Mouse (Mus musculus) frontal cortex, postnatal 36 days (tissue): Measurements from ENCODE around the gene Madcam1.

Source experiments
- DNase-seq, 2 experiments: peaks; one replicate each; pipeline ENCODE4 v3.0.0; 2022; ENCODE audit warnings: low spot score in 2 of 2

Gene Madcam1

DNA sequence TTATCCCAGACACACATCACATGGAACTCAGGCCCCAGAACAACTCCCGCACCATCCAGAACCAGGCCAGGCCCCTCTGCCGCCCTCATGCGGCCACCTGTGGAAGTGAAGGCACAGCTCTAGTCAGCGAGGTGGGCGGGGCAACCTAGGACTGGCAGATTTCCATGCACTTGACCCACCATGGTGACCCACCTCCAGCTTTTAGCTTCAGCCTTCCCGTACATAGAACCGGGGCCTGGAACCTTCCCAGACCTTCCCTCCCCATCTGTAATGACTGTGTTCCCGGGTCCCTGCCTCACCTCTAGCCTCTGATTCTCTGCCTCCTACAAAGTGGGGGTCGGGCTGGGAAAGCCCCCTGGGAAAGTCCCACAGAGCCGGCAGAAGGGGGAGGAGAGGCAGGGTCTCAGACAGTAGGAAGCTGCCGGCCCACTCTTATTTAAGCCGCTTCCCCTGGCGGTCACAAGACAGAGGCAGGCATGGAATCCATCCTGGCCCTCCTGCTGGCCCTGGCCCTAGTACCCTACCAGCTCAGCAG is at the start of gene Madcam1:
Gene Madcam1, plus strand, starts transcription at position 429 of the 535 bp plus-strand sequence.
- DNase-seq, result peak; percentile 53 to 66

DNA sequence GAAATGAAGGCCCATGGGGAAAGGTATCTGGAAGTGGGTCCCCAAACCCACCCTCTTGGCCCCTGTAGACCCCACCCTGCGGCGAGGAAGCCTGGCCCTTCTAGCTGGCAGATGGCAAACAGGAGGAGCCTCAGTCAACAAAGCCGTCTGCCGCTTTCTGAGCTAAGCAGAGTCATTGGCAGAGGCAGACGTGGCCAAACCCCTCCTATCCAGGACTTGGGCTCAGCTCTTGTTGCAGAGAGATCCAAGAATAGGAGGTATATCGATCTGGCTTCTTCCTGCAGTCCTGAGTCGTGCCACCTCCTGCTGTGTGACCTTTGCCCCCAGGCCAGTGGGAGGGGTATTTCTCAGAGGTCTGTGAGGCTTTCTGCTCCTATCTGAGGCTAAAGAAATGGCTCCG is 48.5 kb upstream of the Madcam1 start:
- no peak for DNase-seq

DNA sequence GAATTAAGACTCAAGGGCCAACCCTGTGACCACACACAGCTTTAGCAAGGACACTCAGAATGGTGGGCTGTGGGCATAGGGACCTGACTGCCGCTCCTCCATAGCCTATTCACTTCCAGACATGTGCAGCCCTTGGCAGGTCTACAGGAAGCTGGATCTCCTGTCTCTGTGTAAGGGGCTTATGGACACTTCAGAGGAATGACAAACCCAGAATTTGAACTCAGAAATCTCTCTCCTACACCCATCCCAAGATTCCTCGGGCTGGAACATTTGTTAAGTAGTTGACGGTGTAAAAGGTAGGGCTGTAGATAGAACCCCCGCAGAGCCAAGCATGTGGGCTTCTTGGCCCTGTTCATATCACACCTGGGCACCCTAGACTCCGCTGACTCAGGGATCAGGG is 48.0 kb upstream of the Madcam1 start:
- no peak for DNase-seq

DNA sequence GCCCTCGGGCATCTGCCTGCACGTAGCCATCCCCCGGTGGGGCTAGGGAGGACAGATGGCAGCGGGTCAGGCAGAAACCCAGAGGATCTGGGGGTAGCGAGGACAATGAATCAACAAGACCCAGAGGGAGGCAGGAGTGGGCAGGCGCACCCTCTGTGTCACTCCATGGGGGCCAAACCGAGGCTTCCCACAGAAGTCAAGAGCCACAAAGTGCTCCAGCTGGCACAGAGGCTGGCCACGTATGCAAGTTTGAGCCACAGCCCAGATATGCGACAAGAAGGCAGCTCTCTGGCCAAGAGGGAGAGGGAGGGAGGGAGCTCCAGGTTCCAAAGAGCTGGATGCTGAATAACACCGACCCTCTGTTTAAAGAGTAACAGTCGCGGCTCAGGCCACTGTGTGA is 40.4 kb upstream of the Madcam1 start:
- DNase-seq, result no peak

DNA sequence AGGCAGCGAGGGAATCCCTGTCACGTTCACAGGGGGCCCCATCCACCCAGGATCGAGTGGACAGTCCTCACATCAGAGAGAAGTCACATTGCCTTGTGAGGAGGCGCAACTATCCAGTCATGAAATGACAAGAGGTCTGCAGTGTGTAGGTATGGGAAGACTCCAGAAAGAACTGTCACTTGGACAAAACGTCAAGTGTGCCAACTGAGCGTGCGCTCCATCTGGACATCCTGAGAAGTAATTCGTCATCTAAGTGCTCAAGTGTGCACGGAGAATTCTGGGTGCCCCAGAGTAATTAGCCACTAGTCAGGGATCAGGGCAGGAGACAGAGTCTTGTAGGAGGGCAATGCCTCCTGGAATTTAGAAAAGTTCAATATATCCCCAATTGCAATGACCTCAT is 39.0 kb upstream of the Madcam1 start:
- DNase-seq, result no peak

DNA sequence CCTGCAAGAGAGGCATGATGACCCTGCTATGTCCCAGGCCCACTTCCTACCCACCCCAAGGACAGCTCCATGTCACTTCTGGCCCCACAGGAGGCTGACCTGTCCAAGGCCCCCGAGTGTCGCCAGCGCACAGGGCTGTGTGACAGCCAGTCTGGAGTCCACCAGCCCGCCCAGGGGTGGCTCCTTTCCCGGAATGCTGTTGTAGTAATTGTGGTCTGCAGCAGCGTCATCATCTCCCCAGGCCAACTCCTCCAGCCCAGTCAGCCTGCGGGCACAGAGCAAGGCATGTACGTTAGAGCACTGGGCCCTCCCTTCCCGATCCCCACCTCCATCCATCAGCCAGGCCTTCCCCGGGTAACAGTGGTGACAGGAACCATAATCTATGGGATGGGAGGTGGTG is 38.2 kb upstream of the Madcam1 start:
- DNase-seq, result no peak

DNA sequence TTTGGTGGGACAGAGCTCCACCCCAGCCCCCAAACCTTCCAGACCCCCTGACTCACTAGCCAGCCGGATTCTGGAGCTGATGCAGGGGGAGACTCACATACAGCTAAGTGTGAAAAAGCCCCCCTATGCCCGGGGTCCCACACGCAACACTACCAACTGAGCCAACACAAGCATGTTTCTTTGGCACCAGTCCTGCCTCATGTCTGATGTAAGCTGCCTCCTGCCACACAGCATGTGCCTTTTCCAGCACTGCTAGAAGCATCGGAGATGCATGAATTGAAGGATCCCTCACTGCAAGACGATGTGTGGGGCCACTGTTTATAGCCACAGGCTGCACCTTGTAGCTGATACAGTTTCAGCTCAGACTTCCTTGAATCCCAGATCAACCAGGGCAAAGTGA is 36.0 kb upstream of the Madcam1 start:
- DNase-seq, result no peak

DNA sequence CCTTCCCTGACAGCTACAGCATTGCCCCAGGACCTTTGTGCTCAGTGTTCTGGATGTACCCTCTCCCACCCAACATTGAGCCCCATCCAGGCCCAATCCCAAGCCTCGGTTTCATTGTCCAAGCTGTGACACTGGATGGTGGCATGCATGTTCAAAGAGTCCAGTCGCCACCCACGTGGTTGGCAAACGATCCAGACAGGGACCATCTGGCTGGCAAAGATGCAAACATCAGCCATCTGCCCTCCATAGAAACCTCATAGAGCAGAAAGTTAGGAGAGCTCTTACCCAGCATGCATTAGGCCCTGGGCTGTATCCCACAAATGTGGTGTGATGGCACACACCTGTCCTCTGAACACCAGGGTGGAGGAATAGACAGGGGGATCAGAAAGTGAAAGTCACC is 32.9 kb upstream of the Madcam1 start:
- DNase-seq, result peak in 1 of 2 experiments; percentile 80

DNA sequence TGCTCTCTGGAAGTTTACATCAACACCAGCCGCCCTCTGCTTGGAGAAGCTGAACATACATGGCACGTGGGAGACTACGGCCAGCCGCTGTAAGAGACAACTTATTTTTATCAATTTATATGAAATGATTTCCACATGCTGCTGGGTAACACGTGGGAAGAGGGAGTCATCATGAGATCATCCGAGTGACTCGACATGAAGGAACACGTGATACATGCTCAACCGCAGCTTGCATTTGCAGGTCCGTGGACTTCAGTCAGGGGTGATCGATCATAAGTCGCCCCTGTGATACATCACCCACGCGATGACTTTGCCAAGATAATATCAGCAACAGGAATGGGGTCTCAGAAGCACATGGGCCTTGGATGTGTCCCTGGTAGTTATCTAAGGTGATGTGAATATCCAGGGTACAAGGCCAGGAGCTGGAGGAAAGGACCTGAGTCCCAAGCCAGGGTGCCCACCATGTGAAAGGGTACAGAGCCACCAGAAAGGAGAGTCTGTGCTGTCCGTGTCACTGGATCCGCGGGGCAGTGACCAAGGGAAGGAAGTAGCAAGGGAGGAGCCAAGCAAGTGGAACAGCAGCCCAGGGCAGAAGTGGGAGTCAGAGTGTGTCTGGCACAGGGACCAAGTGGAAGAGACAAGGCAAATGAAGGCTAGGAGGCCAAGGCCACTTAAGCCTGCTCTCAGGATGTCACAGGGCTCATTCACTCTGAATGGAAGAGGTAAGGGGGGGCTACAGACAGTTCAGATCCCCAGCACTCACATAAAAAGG is 31.2 kb upstream of the Madcam1 start:
- DNase-seq, result no peak

DNA sequence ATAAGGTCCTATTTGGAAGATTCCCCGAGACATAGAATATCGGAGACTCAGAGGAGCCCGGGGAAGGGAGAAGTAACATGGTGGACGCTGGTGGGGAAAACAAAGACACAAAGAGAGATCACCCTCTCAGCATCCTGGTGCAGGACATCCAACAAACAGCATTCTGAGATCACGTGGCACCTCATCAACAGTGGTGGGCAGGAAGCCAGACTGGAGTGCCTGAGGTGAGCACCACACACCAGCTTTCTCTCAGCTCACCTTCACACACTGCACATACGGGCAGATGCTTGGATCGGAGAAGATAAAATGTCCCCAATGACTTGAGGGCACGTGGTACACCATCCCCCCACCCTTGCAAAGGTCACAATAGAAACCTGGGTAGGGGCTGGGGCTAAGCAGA is 28.1 kb upstream of the Madcam1 start:
- DNase-seq, result no peak

DNA sequence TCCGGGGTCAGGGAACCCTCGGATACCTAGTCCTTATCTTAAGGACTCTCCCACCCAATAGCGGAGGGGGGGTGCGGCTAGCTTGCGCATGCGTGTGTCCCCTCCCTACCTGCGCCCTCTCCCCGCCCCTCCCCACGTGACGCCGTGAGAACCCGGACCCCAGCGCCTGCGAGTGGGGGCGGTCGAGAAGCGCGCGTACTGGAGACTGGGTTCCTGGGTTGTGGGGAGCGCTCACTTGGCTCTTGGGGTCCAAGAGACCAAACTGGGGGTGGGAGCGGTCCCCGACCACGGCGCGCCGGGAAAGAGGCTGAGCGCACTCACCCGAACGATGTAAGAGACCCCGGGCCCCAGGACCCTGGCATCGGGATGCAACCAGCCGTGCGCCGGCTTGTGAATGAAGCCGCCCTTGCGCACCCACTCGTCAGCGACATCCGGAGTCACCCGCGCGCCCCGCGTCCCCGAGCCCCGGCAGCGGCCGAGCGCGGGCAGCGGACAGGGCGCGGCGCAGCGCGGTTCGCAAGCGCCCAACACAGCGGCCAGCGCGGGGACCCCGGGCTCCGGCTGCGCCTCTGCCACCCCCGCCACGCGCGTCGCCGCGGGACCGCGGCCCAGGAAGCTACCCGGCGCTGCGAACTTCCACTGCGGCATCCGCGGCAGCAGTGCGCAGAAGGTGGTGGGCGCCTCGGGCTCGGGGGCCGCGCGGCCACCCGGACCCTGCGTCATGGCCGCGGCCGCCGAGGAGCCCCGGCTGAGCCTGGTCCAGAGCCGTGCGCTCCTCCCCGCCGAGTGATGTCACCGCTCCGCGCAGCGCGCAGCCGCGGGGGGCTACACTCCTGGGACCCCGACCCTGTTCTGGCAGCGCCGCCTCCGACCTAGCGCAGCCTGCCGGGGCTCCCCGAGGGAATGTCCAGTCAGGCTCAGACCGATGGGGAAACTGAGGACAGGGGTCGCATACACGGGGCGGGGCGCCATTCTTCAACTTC is 26.9 kb upstream of the Madcam1 start, which contains the start of gene Shc2:
Gene Shc2, minus strand, starts transcription at position 791 of the 983 bp plus-strand sequence.
- peak; percentile 83 to 86 for DNase-seq

DNA sequence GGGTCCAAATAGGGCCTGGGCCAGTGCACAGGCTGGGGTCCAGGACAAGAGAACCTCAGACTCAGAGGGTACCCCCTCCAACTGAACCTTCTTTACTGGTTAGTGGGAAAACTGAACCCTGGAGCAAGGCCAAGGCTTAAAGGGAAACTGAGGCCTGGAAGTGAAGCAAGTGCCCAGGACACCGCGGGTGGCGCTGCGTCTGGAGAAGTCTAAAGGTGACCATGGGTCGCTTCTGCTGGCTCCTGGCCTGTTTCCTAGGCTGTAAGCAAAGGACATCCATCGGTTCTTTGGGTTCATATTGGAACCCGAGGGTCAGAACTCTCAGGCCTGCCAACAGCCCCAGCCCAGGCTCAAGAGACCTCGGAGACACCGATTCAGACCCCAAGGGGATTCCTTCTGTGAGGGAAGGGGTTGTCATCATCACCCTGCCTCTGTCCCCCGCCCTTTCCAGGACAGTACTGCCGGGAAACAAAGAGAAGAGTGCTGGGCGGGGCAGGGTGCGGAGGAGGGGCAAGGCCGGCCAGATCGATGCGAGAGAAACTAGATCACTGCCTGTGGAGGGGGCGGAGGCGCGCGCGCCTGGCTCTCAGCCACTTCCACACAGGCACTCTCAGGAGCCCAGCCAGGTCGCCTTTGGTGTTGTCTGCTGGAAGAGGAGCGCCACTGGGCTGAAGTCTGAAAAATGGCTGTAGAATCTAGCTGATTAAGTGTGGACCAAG is 25.7 kb upstream of the Madcam1 start:
- peak; percentile 53 to 63 for DNase-seq

DNA sequence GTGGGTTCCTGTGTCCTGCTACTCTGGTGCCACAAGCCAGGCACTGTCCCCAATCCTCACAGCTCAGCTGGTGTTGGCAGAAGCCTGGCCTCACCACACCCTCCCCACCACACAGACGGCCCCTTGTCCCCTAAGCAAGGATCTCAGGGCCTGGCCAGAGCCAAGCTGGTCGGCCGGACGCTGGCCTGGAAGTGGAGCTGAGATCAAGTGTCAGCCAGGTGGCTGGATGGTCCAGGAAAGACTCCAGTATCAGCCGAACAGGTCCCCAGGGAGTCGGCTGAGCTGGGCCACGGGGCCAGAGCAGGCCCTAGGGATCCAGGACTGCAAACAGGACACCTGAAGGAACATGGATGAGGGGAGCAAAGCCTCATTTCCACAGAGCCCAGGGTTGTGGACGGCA is 18.6 kb upstream of the Madcam1 start, which contains the start of gene Odf3l2:
Gene Odf3l2, minus strand, starts transcription at position 28 of the 400 bp plus-strand sequence.
- no peak for DNase-seq

DNA sequence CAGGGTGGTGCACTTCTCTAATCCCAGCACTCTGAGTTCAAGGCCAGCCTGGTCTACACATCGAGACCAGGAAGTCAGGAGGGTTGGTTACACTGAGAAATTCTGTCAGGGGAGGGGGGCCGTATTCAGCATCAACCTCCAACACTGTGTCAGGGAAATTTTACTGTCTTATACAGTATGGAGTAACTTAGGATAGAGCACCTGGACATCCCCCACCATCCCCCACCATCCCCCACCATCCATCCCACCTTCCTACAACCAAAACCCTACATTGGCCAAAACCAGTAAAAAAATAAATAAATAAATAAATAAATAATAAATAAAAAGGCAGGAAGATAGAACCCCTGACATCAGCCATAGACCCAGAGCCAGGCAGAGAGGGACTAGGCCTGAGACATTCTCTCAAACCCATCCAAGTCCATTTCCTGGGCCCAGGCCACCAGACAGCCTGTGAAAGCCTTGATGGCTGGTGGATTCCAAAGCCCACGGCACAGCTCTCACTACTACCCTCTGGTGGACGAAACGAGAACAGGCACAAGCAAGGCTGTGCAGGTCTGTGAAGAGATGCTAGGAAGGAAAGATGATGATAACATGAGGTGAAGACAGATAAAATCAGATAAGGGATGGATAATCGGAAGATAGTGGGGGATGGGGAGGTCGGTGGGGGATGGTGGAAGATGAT is 15.1 kb upstream of the Madcam1 start:
- DNase-seq, result peak; percentile 74 to 90

DNA sequence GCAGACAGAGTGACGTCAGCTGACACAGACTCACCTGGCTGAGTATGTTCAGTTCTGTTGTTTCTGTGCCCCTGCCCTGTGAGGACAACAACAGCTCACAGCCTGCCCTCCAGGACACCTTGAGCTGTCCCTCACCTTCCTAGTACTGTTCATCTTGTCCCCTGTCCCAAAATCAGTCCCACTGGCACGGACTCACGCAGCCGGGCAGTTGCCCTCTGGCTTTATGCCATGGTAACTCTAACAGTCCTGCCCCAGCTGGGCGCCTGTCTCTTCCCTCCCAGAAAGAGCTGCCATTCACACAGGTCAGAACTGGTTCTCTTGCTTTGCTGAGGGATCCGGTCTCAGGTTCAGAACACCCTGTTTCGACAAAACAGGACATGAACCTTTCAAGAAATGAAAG is 11.6 kb upstream of the Madcam1 start:
- no peak for DNase-seq

DNA sequence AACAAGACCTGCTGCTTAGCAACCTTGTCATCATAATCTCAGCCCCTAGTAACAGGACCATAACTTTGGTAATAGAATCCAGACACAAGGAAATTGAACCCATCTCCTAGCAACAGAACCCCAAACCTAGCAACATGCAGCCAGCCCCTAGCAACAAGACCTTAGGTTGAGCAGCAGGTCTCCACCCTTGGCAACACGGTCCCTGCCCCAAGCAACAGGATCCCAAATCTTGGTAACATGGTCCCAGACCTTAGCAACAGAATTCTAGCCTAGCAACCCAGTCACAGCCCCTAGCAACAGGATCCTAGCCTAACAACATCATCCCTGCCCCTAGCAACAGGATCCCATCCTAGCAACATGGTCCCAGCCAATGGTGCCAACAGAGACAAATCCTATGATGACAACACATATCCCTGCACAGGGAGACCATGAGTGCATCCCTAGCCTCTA is 9.4 kb upstream of the Madcam1 start:
- DNase-seq, result peak; percentile 28 to 35

DNA sequence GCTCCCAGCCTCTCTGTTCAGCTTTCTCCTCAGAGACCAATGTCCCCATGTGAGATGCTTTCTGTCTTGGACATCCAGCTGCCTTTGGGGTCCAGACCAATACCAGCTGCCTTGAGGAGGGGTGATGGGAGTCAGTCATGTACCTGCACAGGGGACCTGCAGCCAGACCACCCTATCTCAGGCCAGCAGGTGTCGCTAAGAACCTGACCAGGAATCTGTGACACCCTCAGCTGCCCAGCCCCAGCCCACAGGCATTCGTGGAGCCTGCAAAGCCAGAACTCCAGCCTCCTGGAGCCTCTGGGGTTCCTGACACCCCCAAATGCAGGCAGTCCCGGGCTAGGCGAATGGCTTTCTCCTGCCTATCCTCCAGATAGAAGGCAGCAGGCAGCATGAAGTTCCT is 5.5 kb upstream of the Madcam1 start:
- no peak for DNase-seq

DNA sequence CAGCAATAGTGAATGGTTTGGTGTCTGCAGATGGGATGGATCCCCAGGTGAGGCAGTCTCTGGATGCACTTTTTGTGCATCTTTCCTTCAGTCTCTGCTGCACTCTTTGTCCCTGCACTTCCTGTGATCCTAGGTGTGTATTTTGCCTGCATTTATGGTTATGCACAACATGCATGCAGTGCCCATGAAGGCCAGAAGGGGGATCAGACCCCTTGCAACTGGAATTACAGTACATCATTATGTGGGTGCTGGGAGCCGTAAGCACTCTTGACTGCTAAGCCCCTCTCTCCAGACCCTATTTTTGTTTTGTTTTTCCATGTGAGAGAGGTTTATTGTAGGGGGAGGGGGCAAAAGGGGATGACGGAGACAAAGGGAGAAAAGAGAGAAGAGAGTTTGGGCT is 4.1 kb upstream of the Madcam1 start:
- no peak for DNase-seq

DNA sequence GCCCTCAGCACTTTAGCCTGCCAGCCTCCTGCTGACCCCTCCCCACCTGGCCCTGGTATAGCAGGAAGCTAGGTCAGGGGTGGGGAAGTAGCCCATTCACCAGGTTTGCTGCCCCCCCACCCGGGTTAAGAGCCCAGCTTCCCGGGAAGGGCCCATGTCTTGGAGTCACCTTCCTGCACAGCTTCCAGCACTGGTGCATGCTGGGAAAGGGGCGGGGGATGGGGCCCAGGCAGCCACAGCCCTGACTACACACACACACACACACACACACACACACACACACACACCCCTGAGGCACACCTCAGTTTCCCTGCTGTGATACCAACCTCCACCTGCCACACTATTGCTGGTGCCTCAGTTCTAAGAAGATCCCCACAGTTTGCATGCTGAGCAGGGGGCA is 2.5 kb upstream of the Madcam1 start:
- no peak for DNase-seq

DNA sequence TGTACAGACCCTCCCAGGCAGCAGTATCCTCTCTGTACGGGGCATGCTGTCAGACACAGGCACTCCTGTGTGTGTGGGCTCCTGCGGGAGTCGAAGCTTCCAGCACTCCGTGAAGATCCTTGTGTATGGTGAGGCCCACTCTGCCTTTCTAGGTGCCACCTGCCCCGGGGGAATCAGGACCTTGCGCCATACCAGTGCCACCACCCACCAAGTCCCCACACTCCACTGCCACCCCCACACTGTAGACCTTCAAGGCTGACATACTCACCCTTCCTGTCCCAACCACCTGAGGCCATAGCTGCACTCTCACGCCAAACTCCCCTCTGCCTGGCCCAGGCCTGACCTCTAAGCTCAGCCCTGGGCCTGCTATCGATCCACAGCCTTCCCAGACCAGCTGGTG is 692 bp downstream of the Madcam1 start:
- DNase-seq, result no peak

DNA sequence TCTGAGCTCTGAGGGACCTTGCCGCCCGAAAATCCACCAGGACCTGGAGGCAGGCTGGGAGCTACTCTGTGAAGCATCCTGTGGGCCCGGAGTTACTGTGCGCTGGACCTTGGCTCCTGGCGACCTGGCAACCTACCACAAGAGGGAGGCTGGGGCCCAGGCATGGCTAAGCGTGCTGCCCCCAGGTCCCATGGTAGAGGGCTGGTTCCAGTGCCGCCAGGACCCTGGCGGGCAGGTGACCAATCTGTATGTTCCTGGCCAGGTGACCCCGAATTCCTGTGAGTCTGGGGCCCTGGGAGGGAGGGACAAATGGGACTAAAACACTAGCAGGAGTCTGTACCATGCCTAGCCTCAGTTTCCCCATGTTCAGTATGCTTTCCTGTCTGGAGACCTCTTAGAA is 2.1 kb downstream of the Madcam1 start:
- DNase-seq, result no peak
